Mouse (Mus musculus) ES-Bruce4 (cell line): Measurements from ENCODE around the gene Helt.

Experiments used
- CTCF ChIP-seq: IDR thresholded peaks from one replicate; pipeline ENCODE4 v1.8.1; 2011; ENCODE audit warnings: low read depth, low read length
- EP300 ChIP-seq: IDR thresholded peaks from 2 replicates; pipeline ENCODE4 v1.6.1; 2011; ENCODE audit warnings: low read depth, low read length; ENCODE audit not compliant: insufficient read depth
- POLR2A ChIP-seq: IDR thresholded peaks from one replicate; pipeline ENCODE4 v1.8.1; 2011; ENCODE audit warnings: low read length; ENCODE audit not compliant: insufficient read depth

- no peak for TF ChIP-seq CTCF
- TF ChIP-seq POLR2A, result no peak
- no peak for TF ChIP-seq EP300
Measured at GRCm38 (mm10) chr8:46295101-46295534, 647 bp upstream of the Helt start.
